Mouse (Mus musculus): ENCODE data around the gene Casq1.

DNA sequence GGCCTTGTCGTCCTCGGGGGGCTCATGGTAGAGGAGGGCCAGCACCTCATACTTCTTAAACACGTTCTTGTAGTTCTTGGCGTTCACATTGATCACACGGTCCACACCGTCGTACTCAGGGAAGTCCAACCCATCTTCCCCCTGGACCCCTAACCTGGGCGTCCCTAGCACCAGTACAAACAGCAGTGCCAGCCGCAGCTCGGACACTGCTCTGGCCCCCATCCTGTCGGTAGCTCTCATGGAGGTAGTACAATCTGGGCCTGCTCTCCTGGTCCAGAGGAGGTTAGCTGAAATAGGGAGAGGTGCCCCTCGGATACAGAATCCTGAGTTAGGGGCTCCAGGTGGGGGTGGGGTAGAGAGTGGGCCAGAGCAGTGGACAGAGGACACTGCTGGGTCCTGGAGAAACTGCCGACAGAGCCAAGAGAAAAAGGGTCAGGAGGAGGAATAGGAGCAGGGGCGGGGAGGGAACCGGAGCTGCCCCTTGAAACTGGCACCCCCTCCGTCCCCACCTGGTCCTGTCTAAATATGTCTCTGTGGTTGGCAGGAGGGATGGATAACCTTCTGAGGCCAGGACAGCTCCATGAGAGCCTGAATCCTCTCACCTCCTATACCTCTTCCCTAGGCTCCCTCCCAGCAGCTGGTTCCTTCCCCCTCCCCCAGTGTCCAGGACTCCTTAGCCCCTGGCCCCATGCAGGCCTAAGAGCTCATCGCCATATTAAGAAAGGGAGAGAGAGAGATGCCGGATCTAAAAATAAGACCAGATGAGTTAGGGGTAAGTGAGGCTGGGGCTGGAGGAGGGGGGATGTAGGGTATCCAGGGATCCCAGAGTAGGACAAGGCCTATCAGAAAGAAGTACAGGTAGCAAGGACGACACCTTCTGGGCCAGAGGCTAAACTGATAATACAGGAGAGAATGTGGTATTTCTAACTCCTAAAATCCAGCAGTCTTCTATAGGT is at the start of gene Casq1:
- TF ChIP-seq CTCF (conservative IDR thresholded peaks at IDR 0.05; ENCODE audit: low read length) (no peak), NANOG (IDR thresholded peaks at IDR 0.05; ENCODE audit: borderline replicate concordance, low read length) (no peak), POU5F1 (IDR thresholded peaks at IDR 0.05; ENCODE audit: borderline replicate concordance, low read length) (no peak)

All from E14TG2a.4 (cell line).